Mouse (Mus musculus) lung, adult 2 months (tissue): ENCODE measurements around the gene Ddi2. TPM values are rescaled to one million over a fixed set of nuclear protein-coding genes. Genes with fewer than 3 reads are reported as not detected.

ENCODE experiments used
- DNase-seq: peaks from one replicate; pipeline ENCODE4 v3.0.0; 2022
- H3K4me1 ChIP-seq: fragments of 200-500 bp; 2 replicates; pipeline ENCODE4 v1.6.1; 2011; ENCODE audit warnings: low read length; ENCODE audit not compliant: control insufficient read depth, insufficient read depth
- H3K4me3 ChIP-seq: fragments of 200-500 bp; replicated peaks from 2 replicates; pipeline ENCODE3; 2011; ENCODE audit warnings: low read depth, mild to moderate bottlenecking, control low read depth, low read length; ENCODE audit errors: extremely low read depth
- CTCF ChIP-seq: fragments of 200-500 bp; IDR thresholded peaks from 2 replicates; pipeline ENCODE4 v1.5.1; 2011; ENCODE audit warnings: mild to moderate bottlenecking, low read length, control low read depth; ENCODE audit not compliant: insufficient read depth
- POLR2A ChIP-seq: fragments of 200-500 bp; IDR thresholded peaks from 2 replicates; pipeline ENCODE4 v1.6.1; 2011; ENCODE audit warnings: low read depth, mild to moderate bottlenecking, control low read depth, low read length, borderline replicate concordance; ENCODE audit errors: extremely low read depth
- WGBS: fragments of 180-500 bp; shearing (Covaris S2); methylation state at CpG from one replicate; pipeline ENCODE4 v1.1.7; 2018; 5-methylcytosine and 5-hydroxymethylcytosine counted together
- polyA plus RNA-seq: library from polyadenylated mRNA; depleted of rRNA; stranded (reverse); fragments of >200 nt; gene quantifications from 2 replicates; pipeline ENCODE4 v1.2.3, GENCODE M21; 2012; rRNA removed

Gene Ddi2
- polyA plus RNA-seq, 1 experiment = 19.7 TPM

- Histone ChIP-seq H3K4me1 (no peaks in the 10 kb centered on the region), H3K4me3 (no peak overlapping the region)
- DNase-seq = no peak
- TF ChIP-seq POLR2A (no peak), CTCF (no peak)
- WGBS = 82% methylated on average over 9 of the region's 9 CpGs
Observed at GRCm38 (mm10) chr4:141635991-141636390, 87.2 kb downstream of the Ddi2 start.

DNA sequence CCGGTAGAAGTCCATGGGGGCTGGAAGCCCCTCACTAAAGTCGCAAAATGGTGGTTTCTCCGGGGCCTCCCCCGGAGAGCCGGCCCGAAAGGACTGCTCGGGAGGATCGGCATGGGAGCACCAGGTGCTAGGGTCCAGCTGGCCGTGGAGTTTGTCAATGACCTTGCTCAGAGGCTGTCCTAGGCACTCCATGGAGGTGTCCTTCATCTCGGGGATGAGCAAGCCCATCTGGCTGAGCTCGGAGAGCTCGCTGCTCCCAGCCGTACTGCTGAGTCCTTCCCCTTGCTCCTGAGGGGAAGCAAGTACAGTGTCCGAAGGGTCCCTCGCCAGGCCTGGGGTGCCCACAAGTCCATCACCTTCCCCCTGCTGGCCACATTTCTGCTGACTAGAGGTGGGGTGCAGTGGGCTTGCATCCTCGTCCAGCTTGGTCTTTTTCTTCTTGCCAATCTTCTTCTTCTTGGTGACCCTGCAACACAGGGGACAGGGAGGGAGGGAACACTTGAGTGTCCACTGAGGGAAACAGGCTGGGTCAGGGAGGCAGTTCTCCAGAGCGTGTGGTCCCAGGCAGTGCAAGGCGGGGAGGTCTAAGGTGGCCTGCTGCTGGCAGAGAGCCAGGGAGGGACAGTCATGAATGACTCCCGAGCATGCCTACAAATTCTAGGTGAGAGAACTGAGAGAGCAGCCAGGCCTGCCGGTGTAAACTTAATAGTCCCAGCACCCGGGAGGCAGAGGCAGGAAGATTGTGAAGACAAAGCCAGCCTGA is 90.9 kb downstream of the Ddi2 start:
- Histone ChIP-seq H3K4me3 (no peak overlapping the region), H3K4me1 (no peaks in the 10 kb centered on the region)
- WGBS = 80% methylated on average over 21 of the region's 21 CpGs
- TF ChIP-seq CTCF (no peak), POLR2A (no peak)
- DNase-seq = no peak

DNA sequence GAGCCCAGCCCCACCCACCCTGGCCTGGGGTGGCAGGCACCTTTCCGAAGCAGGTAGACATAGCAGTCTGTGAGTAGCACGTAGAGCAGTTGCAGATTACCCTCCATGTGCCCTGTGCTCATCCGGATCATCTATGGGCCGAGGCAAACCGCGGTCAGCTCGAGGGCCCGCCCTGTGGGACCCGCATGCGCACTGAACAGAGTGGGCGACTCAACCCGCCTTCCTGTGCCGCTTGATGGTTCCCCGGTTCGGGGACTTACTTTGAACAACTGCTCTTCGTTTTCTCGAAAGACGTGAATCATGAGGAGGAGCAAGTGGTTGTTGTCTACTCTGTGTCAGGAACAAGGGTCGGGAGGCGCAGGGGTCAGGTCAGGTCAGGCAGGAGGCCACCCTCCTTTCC is 92.0 kb downstream of the Ddi2 start:
- no peak for DNase-seq
- 92% methylated on average over 20 of the region's 20 CpGs for WGBS
- H3K4me1 ChIP-seq = no peaks in the 10 kb centered on the region
- no peak overlapping the region for H3K4me3 ChIP-seq
- TF ChIP-seq CTCF (no peak), POLR2A (no peak)

DNA sequence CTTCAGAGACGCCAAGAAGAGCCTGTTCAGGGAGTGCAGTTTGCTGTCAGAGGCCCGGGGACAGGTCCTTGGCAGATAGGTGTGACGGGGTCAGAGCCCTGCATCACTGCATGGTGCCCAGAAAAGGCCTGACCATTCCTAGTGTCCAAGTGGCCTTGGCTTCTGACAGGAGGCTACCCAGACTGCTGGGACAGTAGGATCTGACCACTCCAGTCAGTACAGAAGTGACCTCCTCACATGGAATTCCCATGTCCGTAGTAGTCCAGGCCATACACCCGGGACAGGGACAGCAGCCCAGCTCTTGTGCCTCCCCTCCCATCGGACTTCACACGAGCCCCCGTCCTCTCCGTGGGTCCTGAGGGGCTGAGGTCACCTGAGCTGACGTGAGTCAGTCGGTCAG is 93.2 kb downstream of the Ddi2 start:
- TF ChIP-seq CTCF (no peak), POLR2A (no peak)
- Histone ChIP-seq H3K4me3 (no peak overlapping the region), H3K4me1 (no peaks in the 10 kb centered on the region)
- 92% methylated on average over 11 of the region's 11 CpGs for WGBS
- no peak for DNase-seq

DNA sequence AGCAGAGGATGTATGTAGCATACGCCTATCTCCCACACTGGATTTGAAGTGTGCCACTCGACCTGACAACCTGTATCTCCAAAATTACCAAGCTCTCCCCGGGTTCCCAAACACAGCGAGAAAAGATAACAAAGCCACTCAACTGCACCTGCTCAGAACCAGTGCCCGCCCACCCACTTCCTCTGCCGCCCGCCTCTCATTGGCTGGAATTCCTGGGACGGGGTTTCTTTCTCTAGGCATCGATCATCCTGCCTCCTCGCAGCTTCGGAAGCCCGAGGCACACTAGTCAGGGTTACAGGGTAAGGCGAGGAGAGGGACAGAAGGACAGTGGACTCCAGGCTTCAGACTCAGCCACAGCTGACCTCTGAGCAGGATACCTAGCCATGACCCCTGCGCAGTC is 94.6 kb downstream of the Ddi2 start:
- 78% methylated on average over 14 of the region's 14 CpGs for WGBS
- H3K4me3 ChIP-seq = no peak overlapping the region
- peaks cover under 1% of the 10 kb centered on the region; the same call in 1 of the 2 replicates for H3K4me1 ChIP-seq
- TF ChIP-seq POLR2A (no peak), CTCF (no peak)
- DNase-seq = no peak

Other genes starting within 250 kb of the Ddi2 start
- 27.1 and 30.4 TPM in 2 replicates for gene Spen, start 184.8 kb downstream of the Ddi2 start, polyA plus RNA-seq
- 36.2 and 45.7 TPM in 2 replicates for gene Fblim1, start 117.3 kb downstream of the Ddi2 start, polyA plus RNA-seq
- gene Tmem82, start 104.8 kb downstream of the Ddi2 start, polyA plus RNA-seq = 5.1 and 5.3 TPM in 2 replicates
- 2.3 and 3.9 TPM in 2 replicates for gene Slc25a34, start 99.6 kb downstream of the Ddi2 start, polyA plus RNA-seq
- 45.7 and 52.3 TPM in 2 replicates for gene Plekhm2, start 58.5 kb downstream of the Ddi2 start, polyA plus RNA-seq
- gene Rsc1a1, start 37.8 kb downstream of the Ddi2 start, polyA plus RNA-seq = 9.0 and 14.1 TPM in 2 replicates
- 0.15 and 0.28 TPM in 2 replicates for gene Agmat, start 23.3 kb upstream of the Ddi2 start, polyA plus RNA-seq
- 9.6 and 12.0 TPM in 2 replicates for gene Dnajc16, start 67.5 kb upstream of the Ddi2 start, polyA plus RNA-seq
- 17.7 and 19.0 TPM in 2 replicates for gene Casp9, start 70.2 kb upstream of the Ddi2 start, polyA plus RNA-seq
- 1.5 and 37.8 TPM in 2 replicates for gene Cela2a, start 102.7 kb upstream of the Ddi2 start, polyA plus RNA-seq
- gene Ctrc, start 122.9 kb upstream of the Ddi2 start, polyA plus RNA-seq = 4.7 TPM in 1 of 2 replicates, not detected in the other
- gene Efhd2, start 151.5 kb upstream of the Ddi2 start, polyA plus RNA-seq = 95.0 and 116 TPM in 2 replicates